Mouse (Mus musculus) ovary, postnatal 14 days (tissue): Measurements from ENCODE around the gene Tmem47.

Experiments
- DNase-seq: peaks from one replicate; pipeline ENCODE4 v3.0.0; 2022; ENCODE audit warnings: low spot score

The Tmem47 gene

GRCm38 (mm10) chrX:81070210-81070803 is at the start of gene Tmem47:
Tmem47 (plus strand) TSS chrX:81070698.
- peak; percentile 50 for DNase-seq

- peak; percentile 6 for DNase-seq
Observed at GRCm38 (mm10) chrX:81070804-81071461, 435 bp downstream of the Tmem47 start.

DNA sequence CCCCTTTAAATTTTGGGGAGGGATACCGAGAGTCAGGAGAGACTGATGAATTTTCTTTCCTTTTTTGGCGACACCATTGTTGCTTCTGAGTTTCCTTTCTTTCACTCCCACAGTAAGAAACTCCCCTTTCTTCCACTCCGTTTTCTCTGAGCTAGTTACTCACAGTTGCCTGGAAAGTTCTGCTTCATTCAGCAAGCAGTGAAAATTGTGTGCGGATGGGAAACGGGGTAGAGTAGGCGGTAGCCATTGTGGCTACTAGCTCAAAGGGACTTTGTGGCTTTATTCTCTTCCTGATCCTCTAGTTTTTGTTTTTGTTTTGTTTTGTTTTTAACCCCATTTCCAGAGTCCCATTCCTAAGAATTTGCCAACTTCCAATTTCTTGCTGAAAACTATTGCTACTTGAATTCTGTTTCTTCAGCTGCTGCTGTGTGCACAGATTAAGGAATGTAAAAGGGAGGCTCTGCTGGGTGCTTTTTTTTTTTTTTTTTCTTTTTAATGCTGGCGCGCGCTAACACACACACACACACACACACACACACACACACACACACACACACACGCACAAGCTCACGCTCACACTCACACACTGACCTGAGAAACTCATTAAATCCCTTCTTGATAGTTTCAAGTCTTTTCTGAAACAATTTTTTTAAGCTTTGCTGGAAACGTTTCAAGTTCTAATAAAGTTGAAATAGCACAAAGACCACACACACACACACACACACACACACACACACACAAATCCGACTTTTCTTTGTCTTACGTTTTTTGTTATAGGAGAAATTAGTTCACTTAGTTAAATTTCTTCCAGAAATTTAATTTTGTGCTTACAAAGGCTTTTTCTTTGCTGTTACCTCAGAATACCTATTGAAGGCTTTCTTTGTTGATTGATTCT is 1.5 kb downstream of the Tmem47 start:
- DNase-seq: no peak

- DNase-seq: no peak
Observed at GRCm38 (mm10) chrX:81072651-81073050, 2.2 kb downstream of the Tmem47 start.

DNA sequence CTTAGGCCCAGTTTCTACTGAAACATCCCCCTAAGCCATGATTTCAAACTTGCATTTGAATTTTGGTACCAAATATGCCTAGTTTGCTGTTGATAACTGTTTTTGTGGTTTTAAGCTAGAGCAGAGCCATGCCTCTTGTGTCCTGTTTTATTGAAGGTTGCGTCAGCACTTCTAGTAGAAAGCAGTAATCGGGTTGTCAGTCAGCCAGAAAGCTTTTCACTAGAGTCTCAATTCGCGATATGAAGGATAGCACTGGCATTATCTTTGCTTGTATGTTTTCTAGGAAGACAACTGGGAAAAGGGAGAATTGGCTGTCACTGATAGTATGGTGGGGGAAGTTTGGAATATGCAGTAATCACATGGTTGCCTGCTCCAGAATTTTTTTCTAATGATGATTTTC is 3.3 kb downstream of the Tmem47 start:
- DNase-seq: no peak

DNA sequence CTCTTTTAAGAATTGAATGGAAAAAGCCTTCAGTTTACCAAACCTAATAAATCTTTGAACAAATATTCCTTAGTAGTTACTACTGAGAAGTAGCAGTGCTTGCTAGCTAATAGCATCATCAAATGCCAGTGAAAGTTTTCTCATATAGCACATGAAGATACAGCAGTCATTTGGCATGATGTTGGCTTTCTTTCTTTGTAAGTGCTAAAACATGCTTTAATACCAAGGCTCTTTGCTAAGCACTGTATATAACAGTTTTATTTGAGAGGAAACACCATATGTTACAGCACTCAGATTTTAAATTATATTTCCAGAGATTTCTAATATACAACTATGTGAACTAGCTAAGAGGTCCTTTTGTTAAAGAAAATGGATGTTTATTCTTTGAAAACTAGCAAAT is 8.0 kb downstream of the Tmem47 start:
- no peak for DNase-seq

DNA sequence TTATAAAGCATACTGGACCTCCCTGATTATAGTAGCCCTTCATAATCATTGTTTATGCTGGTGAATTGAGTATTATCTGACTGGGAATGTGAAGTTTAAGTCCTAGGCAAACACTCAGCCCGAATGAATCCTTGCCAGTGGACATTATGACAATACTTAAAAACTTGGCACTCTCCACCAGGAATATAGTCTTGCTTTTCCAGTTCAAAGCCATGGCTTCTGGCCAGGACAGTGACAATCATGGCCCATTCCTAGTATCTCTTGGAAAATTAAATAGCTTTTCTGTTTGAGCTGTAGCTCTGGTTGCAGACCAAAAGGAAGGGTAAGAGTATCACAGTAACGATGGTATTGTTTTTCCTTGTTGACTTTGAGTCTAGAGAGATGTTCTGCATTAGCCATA is 10.5 kb downstream of the Tmem47 start:
- no peak for DNase-seq

- DNase-seq: no peak
Observed at GRCm38 (mm10) chrX:81085025-81085752, 14.7 kb downstream of the Tmem47 start.

GRCm38 (mm10) chrX:81147416-81147815 is 76.9 kb downstream of the Tmem47 start:
- no peak for DNase-seq
